Mouse (Mus musculus) hematopoietic stem cell, adult 5-6 weeks (primary cell): Measurements from ENCODE around the gene Cfd. TPM values are rescaled to one million over a fixed set of nuclear protein-coding genes. Genes with fewer than 3 reads are reported as not detected.

Source experiments
- ATAC-seq, 2 experiments: fragments of 125-278 bp in 1 of 2; replicated peaks in 1 of 2; 2 replicates each; pipeline ENCODE4 v1.8.0; 2016 to 2017; ENCODE audit warnings: inconsistent platforms in 2 of 2, mild to moderate bottlenecking in 2 of 2, moderate number of reproducible peaks in 2 of 2, low read depth in 1 of 2, moderate TSS enrichment in 1 of 2; ENCODE audit not compliant: low FRiP score in 2 of 2, poor library complexity in 2 of 2, severe bottlenecking in 2 of 2, insufficient read depth in 1 of 2, low TSS enrichment in 1 of 2
- total RNA-seq: library from RNA; stranded (forward); fragments of 172-1452, 232-1000 nt; gene quantifications from 2 replicates; pipeline ENCODE4 v1.2.3, GENCODE M21; 2017

Gene Cfd
- total RNA-seq, 1 experiment from 2014 or later: not detected

DNA sequence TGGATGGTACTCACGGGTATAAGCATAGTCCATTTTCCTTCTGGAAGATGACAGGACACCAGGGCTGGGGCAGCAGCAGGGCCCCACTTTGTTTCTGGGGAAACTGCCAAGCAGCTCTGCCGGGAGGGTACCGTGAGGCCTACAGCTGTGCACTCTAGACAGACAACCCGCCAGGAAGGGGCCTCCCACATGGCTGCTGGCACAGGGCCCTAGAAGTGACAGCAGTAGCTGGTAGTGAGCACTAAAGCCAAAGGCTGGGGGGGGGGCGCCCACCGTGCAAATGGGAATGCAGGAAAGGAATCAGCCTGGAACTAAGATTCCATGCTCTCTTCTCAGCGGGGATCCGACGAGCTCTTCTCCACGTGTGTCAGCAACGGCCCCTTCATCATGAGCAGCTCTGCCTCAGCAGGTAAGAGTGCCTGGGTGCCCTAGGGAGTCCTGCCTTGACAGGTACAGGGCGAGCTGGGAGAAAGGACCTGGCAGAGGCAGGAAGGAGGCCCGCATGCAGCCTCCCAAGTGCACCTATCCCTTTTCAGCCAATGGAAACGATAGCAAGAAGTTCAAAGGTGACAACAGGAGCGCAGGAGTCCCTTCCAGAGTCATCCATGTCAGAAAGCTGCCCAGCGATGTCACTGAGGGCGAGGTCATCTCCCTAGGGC, 32.1 kb upstream of the Cfd start:
- ATAC-seq: no peak

DNA sequence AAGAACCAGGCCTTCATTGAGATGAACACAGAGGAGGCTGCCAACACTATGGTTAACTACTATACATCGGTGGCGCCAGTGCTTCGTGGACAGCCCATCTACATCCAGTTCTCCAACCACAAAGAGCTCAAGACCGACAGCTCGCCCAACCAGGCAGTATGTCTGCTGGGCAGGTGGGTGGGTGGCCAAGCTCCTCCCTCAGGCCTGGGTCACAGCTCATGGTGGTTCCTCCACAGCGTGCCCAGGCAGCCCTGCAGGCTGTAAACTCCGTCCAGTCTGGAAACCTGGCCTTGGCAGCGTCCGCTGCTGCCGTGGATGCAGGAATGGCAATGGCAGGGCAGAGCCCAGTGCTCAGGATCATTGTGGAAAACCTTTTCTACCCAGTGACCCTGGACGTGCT, 31.5 kb upstream of the Cfd start:
- no peak for ATAC-seq

DNA sequence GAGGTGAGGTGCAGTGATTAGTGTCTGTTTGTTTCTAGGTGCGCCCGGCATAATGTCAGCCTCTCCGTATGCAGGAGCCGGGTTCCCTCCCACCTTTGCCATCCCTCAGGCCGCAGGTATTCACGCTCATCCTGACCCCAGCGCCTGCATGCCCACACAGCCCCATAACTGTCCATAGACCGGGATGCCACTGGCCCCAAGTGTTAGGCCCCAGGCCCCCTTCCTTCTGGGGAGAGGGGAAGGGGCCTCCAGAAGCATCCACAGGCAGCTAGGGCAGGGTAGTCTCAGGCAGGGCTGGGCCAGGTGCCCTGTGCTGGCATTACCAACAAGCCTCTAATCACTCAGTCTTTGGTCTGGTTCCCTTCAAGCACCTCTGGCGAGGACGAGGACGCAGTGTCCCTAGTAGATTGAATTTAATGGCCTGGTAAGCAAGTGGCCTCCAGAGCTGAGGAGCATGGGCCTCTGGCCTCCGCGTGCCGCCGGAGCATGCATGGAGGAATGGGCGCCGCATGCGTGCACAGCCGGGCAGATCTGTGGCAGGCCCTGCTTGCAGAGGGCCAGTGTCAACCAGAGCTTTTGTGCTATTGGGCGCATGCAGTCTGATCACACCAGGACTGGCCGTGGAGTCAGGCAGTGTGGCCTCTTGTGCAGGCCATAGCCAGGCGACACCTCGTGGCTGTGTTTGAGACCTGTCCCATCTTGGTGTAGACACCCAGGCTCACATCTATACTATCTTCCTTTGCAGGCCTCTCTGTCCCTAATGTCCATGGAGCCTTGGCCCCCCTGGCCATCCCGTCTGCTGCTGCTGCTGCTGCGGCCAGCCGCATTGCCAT, 30.4 kb upstream of the Cfd start:
- no peak for ATAC-seq

DNA sequence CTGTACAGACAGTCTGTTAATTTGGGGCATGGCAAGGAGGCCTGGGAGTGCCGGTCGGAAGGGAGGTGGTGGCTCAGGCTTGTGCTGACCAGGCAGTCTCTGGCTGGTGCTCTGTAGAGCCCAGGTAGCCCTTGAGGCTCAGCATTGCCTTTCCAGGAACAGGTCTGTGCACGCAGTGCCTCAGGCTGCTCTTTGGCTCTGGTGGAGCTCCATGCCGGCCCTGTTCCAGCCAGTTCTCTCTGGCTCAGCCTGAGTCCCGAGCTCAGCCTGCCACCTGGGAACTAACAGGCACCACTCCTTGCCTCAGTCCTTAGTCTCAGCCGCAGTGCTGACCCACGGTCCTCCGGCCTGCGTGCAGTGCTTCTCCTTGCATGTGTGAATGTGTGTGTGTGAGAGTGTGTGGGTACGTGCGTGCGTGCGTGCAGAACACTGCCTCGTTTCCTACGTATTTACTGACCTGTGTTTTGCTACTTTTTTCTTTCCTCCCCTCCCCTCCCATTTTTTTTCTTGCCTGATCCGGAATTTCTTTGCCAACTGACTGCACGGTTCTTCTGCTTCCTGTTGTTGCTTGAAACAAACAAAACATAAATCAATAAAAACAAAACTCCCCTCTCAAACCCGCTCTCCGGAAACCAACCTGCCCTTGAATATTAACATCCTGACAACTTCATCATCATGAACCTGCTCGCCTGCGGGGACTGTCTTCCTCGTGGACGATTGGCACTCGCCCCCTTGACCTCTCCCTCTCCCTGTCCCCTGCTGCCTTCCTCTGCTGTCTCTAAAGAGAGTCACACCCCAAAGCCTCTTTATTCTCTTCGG, 29.2 kb upstream of the Cfd start:
- ATAC-seq: no peak

DNA sequence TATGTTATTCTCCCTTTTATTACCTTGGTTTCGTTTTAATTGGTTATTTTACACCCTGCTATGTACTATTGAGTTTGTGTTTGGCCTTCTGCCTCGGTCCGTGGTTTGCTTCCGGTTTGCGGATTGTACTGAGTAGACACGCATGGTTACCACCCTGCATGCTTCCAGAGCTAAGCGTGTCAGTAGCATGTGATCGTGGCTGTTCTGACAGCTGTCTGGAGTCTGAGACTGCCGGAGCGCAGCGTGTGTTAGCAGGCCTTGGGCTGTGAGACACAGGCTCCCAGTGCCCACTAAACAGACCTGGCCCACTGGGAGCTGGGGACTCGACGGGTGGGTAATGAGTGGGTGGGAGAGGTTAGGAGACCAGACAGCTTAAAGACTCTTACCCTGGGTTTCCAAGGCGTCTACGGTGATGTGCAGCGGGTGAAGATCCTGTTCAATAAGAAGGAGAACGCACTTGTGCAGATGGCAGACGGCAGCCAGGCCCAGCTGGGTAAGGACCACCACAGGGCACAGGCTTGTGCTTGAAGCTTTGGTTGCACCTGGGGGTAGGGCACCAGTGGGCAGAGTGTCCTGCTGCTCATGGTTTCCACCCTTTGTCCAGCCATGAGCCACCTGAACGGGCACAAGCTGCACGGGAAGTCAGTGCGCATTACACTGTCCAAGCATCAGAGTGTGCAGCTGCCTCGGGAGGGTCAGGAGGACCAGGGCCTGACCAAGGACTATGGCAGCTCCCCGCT, 28.4 kb upstream of the Cfd start:
- no peak for ATAC-seq

DNA sequence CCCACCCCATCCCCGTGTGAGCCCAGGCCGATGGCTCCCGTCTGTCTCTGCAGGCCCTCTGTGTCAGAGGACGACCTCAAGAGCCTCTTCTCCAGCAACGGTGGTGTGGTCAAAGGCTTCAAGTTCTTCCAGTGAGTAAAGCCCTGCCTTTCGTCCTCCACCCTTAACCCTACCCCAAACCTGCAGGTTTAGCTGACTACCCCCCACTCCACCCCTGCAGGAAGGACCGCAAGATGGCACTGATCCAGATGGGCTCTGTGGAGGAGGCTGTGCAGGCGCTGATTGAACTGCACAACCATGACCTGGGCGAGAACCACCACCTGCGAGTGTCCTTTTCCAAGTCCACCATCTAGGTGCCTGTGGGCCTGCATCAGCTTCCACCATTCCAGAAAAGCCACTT, 27.7 kb upstream of the Cfd start:
- no peak for ATAC-seq

DNA sequence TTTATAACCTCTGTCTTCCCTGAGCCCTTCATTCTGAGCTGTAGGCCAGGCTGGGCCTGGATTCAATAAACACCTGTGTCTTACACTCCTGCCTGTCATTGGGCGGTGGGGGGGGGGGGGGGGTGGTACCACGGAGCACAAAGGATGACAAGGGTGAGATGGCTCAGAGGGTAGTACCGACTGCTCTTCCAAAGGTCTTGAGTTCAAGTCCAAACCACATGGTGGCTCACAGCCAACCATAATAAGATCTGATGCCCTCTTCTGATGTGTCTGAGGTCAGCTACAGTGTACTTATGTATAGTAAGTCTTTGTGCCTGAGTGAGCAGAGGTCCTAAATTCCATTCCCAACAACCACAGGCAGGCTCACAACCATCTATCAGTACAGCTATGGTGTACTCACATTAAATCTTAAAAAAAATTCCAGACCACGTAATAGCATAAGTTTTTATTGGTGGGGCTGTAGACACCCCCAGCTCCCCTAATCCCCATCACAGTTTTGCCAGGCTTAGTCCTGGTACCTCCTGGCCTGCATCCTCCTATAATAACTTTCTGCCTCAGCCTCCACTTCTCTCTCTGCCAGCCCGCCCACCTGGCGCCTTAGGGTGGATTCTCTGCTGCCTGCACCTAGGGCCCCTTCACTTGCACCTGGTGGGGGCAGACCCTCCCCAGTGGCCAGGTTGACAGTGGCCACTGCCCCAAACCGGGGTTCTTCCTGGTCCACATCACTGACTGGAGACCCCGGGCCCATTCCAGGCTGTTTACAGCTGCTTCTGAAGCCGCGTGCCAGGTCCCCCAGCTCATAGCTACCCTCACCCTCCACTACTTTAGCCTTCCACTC, 26.1 kb upstream of the Cfd start:
- no peak for ATAC-seq

DNA sequence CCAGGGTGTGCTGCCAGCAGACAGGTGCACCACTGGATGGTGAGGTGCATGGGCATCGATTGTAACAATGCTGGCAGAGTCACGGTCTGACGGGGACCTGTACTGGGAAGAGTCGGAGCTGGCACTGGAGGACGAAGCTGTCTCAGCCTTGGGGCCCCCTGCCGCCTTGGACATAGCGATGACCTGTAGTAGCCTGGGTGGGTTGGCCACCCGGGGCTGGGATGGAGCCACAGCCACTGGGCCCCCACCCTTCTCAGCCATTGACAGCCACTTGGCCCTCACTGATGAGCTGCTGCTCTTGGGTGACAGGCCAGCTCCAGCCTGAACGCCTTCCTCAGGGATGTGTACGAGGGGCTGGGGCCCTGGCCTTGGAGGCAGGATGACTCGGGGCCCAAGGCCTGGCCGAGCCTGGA, 25.5 kb upstream of the Cfd start:
- ATAC-seq: no peak

DNA sequence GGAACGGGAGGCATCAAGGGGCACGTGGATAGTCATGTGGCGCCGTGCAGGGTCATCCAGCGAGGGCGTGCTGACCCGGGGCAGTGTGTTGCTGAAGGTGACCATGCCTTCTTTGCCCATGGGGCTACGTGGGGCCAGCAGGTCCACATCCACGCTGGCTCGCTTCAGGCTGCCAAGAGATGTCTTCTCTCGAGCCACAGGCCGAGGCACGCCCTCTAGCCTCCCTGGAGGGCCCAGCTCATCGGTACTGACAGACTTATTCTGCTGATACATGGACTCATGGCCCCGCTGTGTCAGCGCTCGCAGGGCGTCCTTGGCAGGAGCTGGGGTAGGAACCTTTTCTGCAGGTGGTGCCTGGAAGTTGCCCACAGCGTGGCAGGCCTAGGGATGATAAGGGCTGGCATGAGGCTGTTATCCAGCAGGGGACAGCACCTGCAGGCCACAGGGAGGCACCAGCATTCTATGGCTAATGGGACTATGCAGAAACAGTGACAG, 24.8 kb upstream of the Cfd start:
- ATAC-seq: peak; percentile 52 to 57

DNA sequence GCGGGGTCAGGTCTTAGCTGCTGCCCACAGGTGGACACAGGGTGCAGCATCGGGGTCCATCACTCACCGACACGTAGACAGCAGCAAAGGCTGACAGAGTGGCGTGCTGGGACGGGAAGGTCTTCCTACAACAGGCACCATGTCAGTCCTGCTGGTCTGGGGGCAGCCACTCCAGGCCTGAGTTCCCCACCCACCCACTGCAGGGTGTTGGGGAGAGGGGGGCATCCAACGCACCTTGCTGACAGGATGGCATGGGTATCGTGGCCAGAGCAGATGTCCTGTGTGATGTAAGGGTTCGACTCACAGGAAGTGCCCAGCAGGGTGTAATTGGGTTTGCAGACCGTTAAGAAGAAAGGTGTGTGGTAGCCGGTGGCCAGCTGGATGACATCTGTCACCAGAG, 24.1 kb upstream of the Cfd start:
- no peak for ATAC-seq

DNA sequence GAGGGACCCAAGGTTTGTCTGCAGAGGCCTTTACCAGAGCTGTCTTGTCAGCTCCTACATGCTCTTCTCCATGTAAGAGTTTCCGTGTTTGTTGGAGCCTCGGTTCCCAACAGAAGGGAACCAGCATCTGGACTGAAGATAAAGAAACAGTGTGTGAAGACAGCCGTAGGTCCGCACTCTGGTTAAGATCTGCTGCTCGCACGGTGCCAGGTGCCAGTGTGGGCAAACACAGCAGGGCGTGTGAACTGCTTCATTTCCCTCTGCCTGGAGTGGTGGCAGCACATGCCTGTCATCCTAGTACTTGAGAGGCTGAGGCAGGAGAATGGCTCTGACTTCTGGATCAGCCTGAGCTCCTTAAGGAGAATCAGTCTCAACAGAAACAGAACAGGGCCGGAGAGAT, 18.8 kb upstream of the Cfd start:
- ATAC-seq: no peak

DNA sequence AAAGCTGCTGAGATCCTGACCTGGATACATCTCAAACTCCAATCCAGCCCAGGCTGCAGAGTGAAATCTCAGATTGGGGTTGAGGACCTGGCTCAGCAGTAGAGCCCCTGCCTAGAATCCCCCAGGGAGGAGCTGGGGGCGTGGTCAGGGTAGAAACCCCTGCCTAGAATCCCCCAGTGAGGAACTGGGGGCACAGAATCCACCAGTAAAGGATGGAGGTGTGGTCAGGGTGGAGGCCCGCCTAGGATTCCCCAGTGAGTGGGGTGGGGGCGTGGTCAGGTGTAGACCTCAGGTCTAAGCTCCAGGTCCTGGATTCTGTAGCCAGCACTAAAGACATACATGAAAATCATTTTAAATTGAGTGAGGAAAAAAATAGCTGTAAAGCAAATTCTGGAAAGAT, 17.8 kb upstream of the Cfd start:
- no peak for ATAC-seq

DNA sequence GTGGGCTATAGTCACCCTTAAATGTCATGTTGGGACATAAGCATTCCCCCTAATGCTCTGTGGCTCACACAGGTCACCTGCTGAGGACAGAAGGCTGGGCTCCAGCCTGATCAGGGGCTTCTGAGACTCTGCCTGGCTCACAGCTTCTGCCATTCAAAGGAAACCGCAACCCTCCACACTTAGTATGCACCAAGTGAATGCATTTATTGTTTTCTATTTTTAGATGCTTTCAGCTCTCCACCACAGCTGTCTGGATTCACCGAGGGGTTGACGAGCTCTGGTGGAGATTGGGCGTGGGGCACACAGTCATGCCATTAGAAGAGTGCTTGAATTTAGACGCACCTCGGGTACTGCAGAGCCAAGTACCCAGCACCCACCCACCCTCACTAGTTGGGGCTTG, 17.3 kb upstream of the Cfd start:
- ATAC-seq: no peak

DNA sequence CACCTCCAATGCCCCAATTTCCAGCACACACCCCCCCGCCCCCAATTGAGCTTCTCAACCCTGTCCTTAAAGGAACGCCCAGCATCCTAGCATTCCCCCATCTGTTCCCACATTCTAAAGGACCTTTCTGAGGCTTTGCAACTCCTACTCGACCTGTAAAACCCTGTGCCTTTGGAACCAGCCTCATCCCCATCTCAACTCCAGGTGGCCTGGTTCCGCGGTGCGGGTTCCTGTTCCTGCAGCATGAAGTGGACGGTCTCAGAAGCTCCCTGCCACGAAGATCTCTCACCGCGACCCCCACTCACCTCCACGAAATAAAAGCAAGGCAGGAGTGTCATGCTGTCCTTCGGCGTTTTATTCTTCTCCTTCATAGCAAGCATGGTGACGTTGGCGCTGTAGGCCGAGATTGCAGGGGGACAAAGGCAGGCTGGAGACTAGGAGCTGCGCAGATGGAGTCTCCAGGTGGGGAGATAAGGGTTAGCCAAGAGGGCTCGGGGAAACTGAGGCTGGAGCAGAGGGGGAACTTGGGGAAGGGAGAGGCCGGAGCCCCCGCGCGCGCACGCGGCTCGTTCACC, 16.9 kb upstream of the Cfd start:
- ATAC-seq: no peak

DNA sequence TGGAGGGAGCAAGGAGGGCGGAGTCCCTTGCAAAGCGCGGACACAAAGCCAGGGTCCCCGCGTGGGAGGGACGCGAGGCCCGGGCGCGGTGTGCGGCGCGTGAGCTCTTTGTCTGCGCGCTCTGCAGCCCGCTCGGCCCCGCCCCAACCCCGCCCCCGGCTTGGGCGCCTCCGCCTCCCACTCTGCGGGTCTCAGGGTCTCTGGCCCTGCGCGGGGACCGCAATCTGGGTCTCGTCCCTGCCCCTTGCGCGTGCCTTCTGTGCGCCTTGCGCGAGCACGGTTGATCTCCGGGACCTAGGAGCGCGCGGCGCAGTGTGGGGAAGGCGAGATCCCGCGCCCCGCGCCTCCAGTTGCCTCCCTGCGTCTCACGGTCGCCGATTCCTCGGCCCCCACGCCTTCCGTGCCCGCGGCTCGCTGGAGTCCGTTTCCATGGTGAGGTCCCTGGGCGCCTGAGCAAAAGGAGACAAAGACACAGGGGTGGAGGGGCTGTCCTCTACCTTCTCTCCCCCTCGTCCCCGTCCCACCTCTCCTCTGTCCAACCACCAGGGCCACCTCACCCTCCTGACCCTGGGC, 16.3 kb upstream of the Cfd start, which contains the start of the genes Prtn3 and Plppr3:
TSS of gene Prtn3 (plus strand) at position 187 of the 573 bp plus-strand sequence.
TSS of gene Plppr3 (minus strand) at position 345 of the 573 bp plus-strand sequence.
- peak in 1 of 2 experiments; percentile 9; a peak in 2 of 4 replicates for ATAC-seq

DNA sequence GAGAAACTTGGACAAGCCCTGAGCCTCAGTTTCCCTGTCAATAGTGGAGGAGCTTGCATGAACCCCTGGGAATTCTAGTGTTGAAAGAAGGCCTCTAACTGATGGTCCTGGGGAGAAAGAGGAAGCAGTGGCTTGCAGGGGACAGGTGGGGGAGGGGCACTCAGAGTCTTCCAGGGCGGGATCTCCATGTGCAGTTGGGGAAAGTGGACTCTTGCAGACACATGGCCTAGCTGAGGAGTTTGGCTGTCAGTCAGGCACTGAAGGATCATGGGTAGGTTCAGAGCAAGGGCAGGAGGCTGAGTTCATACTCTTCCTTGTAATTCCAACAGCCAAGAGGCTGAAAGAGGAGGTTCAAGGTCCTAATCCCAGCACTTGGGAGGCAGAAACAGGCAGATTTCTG, 13.5 kb upstream of the Cfd start:
- peak in 1 of 2 experiments; percentile 23; a peak in 1 of 4 replicates for ATAC-seq
